In the genomic region with DNA sequence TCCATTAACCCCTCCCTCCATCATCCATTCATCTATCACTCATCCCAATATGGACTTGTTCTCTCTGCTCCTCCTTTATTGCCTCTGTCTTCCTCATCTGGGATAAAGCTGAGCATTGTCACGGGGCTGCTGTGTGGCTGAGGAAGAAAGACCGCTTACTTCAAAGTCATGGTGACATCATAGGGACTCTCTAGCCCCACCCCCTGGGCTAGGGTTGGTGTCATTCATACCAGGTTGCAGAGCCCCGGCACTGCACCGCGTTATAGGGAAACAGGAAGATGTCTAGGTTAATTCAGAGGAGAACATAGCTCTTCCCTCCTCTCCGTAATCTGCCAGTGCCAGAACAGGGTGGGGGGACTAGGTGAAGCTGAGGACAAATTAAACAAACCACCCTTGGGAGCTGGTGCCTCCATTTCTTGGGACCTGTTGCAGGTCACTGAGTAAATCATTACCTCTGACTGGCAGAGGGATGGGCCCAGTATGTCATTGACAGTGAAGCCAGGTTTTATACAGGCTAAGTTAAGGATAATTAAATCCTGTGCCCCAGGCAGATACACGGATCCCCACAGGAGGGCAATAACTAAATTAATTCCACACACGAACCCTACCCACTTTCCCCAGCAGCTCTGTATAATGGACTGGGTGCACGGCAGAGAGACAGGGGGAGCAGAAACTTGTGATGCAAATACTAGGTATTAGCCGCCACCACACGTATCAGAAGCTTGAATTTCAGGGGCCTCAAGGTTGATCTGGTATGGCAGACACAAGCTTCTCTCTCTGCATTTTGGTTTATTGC, we compare ENCODE assay signal across 7 mouse cellular contexts. TPM values are rescaled to one million over a fixed set of nuclear protein-coding genes. Genes with fewer than 3 reads are reported as not detected.
DNase-seq lines count a peak whose midpoint lies in the region; ATAC-seq lines count a peak whose summit lies in the region.

No protein-coding gene starts in this region.

- peaks cover 66% of the 10 kb centered on the region for H3K4me1 ChIP-seq in heart, embryonic 15.5 days (replicated peaks)
- H3K4me1 ChIP-seq in midbrain, embryonic 16.5 days (ENCODE audit: control insufficient read depth, insufficient read depth, low read length) = peaks cover 50% of the 10 kb centered on the region

- DNase-seq in CD4-positive helper T cell, adult 2 months (ENCODE audit: low read depth, low spot score) = peak; percentile 48
- DNase-seq in MN1 (ENCODE audit: low spot score) = peak; percentile 94
- DNase-seq in kidney, postnatal 36 days = peak; percentile 52 to 58
- no peak for DNase-seq in ovary, postnatal 10 days (ENCODE audit: low spot score)
- DNase-seq in frontal cortex, postnatal 14 days (ENCODE audit: low spot score in 2 of 2) = no peak

- H3K4me2 ChIP-seq in heart, embryonic 15.5 days = no peak overlapping the region
- H3K4me2 ChIP-seq in midbrain, embryonic 16.5 days (ENCODE audit: low read length) = peak overlapping the region; percentile 19; the same call in 1 of the 2 replicates

- no peaks in the 10 kb centered on the region for H3K9me3 ChIP-seq in heart, embryonic 15.5 days (replicated peaks)
- no peaks in the 10 kb centered on the region for H3K9me3 ChIP-seq in midbrain, embryonic 16.5 days (replicated peaks; ENCODE audit: control insufficient read depth, low read length, poor library complexity, severe bottlenecking)

- no peaks in the 10 kb centered on the region for H3K36me3 ChIP-seq in heart, embryonic 15.5 days
- no peaks in the 10 kb centered on the region for H3K36me3 ChIP-seq in midbrain, embryonic 16.5 days (ENCODE audit: control insufficient read depth, insufficient read depth, low read length)

- H3K27ac ChIP-seq in heart, embryonic 15.5 days = peak overlapping the region; percentile 99
- peak overlapping the region; percentile 99 for H3K27ac ChIP-seq in midbrain, embryonic 16.5 days (ENCODE audit: low read length)

- H3K27me3 ChIP-seq in heart, embryonic 15.5 days = no peaks in the 10 kb centered on the region
- no peaks in the 10 kb centered on the region for H3K27me3 ChIP-seq in midbrain, embryonic 16.5 days (ENCODE audit: control insufficient read depth, insufficient read depth, low read depth, low read length)

- H3K9ac ChIP-seq in heart, embryonic 15.5 days = 0 out of 2 replicates have a peak overlapping the region, but pooled peaks have one; percentile 12
- peak overlapping the region; percentile 52 for H3K9ac ChIP-seq in midbrain, embryonic 16.5 days (ENCODE audit: low read depth, low read length)

- 29% methylated on average over 11 of the region's 11 CpGs for WGBS in heart, embryonic 15.5 days
- 7% methylated on average over 11 of the region's 11 CpGs for WGBS in midbrain, embryonic 16.5 days

- ATAC-seq in heart, embryonic 15.5 days (replicated peaks; ENCODE audit: insufficient number of reproducible peaks, insufficient read depth, low FRiP score, low read depth) = 0 out of 2 replicates have a peak, but pooled peaks have one; percentile 18
- ATAC-seq in midbrain, embryonic 16.5 days = peak; percentile 38

- no peak overlapping the region for H3K4me3 ChIP-seq in heart, embryonic 15.5 days
- H3K4me3 ChIP-seq in midbrain, embryonic 16.5 days (ENCODE audit: low read depth, low read length) = no peak overlapping the region

RNA-seq across cellular contexts. Expression of a gene that starts 57.5 kb away (rescaled TPM):
- 10.3 and 10.4 TPM in 2 replicates for polyA plus RNA-seq in heart, embryonic 15.5 days (2015; fragmentation: Nextera tagmentation; extraction: Ambion mirVana)
- polyA plus RNA-seq in midbrain, embryonic 16.5 days (2015; fragmentation: Nextera tagmentation; extraction: Ambion mirVana) = 9.6 and 9.9 TPM in 2 replicates

Comparison
In these comparisons a context has a peak if more than half of its experiments do, and no peak if none do; other contexts are left out.
1. DNase-seq: peak in CD4-positive helper T cell, adult 2 months (single experiment), MN1 (single experiment) and kidney, postnatal 36 days (2 of 2); none in ovary, postnatal 10 days (single experiment) and frontal cortex, postnatal 14 days (0 of 2).